Mouse (Mus musculus): ENCODE results near the gene Thada. TPM values are rescaled to one million over a fixed set of nuclear protein-coding genes. Genes with fewer than 3 reads are reported as not detected.

Thada gene
- polyA plus RNA-seq, 1 experiment = 2.2 TPM

DNA sequence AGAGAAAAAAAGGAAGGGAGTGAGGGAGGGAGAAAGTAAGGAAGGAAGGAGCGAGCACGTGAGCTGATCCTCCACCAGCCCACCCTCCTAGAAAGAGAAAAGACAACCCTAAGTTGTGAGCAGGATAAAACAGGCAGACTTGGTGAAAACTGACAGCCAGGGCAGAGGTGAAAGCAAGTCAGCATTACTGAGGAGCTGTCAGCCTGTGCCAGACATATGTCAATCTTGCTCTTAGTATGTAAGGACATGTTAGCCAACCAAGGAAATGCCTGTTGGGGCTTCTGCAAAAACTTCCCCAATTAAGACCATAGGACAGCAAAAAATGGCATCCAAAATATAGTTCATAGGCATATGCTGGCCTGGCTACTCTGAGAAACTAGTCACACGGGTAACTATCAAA lies 117.1 kb downstream of the Thada start:
- TF ChIP-seq GATA1 (IDR thresholded peaks at IDR 0.05; ENCODE audit: low read length) = no peak

DNA sequence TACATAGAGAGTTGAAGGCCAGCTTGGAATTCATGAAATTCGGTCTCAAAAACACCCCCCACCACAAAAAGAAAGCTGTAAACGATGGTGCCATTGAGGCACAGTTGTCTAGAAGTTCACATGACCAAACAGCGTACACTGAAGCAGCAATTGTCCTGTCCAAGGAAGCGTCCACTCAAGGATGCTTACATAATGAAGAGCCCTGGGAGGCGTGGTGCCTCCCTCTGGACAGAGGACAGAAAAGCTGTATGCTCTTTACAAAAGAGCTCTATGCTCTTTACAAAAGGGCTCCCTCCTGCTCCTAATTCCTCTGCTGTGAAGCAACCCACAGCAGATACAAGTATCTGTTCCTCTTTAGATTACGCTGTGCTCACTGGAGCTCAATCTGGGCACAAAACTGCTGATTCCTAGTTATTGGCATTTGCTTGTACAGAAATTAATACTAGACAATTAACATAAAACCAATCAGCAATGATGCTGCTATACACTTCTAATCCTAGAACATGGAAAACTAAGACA lies 123.6 kb downstream of the Thada start:
- TF ChIP-seq GATA1 (IDR thresholded peaks at IDR 0.05; ENCODE audit: low read length) = no peak

- no peak for TF ChIP-seq GATA1 (IDR thresholded peaks at IDR 0.05; ENCODE audit: low read length)
Measured at GRCm38 (mm10) chr17:84341686-84342085, 124.3 kb downstream of the Thada start.

GRCm38 (mm10) chr17:84340574-84340973 lies 125.4 kb downstream of the Thada start:
- TF ChIP-seq GATA1 (IDR thresholded peaks at IDR 0.05; ENCODE audit: low read length) = no peak

GRCm38 (mm10) chr17:84335996-84336395 lies 130.0 kb downstream of the Thada start:
- TF ChIP-seq GATA1 (IDR thresholded peaks at IDR 0.05; ENCODE audit: low read length) = no peak

DNA sequence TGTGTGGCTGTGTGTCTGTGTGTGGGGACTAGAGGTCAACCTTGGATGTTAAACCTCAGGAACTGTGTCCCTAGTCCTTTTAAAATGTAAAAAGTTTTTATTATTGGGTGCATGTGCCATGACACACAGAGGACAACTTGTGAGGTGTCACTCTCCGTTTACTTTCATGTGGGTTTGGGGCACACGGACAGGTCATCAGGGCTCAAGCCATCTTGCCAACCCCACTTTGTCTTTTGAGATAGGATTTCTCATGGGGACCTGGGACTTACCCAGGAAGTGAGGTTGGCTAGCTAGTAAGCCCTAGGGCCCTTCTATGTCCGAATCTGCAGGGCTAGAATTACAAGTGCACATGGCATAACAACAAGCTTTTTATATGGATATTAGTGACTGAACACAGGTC lies 130.9 kb downstream of the Thada start:
- TF ChIP-seq GATA1 (IDR thresholded peaks at IDR 0.05; ENCODE audit: low read length) = no peak

- TF ChIP-seq GATA1 (IDR thresholded peaks at IDR 0.05; ENCODE audit: low read length) = no peak
Measured at GRCm38 (mm10) chr17:84334241-84335014, 131.6 kb downstream of the Thada start.

DNA sequence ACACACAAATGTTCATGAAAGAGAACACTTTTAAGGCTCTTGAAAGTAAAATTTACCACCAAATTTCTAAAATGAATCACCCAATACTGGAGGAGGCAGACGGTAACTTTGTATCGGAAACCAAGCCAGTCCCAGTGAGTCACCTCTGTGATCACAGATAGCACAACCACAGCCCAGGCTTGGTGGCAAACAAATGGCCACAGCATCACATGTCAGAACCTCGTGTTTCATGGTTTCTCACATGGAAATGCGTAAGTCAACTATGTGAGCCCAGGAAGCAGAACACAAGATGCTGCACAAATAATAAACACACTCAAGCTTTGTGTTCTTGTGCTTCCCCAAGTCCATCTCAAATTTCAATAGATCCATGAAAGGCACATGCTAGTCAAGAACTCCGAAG lies 133.1 kb downstream of the Thada start:
- no peak for TF ChIP-seq GATA1 (IDR thresholded peaks at IDR 0.05; ENCODE audit: low read length)

DNA sequence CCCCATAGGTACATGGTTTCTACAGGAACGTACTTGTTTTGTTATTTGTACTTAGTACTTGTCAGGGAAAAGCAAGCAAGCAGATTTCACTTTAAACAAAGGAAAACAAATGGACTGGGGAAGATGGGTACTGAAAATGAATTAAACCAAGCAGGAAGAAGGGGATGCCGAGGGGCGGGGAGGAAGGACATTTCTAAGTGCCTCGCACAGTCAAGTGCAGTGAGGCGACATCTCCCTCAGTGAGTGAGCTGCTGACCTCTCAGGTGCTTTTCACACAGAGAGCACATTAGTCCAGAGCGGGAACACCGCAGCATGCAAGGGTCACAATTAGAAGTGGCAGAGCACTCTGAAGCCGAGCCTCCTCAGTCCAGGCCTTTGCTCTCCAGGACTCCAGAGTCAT lies 135.0 kb downstream of the Thada start:
- no peak for TF ChIP-seq GATA1 (IDR thresholded peaks at IDR 0.05; ENCODE audit: low read length)

DNA sequence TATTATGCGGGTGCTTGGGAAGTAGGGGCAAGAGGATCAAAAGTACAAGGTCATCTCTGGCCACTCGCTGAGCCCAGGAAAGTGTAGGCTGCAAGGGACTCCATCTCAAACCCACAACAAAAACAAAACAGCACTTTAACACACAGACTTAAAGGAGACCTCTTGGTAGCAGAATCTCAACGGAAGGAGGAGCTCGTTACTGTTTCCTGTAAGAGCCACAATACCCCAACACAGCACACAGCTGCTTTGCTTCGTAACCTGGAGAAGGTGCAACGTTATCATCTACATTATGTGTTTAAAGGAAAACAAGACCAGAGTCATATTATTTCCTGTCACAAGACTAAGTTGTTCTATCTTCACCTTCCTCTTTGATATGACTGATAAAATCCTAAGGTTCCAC lies 135.5 kb downstream of the Thada start:
- TF ChIP-seq GATA1 (IDR thresholded peaks at IDR 0.05; ENCODE audit: low read length) = no peak

GRCm38 (mm10) chr17:84329906-84330470 lies 136.0 kb downstream of the Thada start:
- TF ChIP-seq GATA1 (IDR thresholded peaks at IDR 0.05; ENCODE audit: low read length) = no peak

DNA sequence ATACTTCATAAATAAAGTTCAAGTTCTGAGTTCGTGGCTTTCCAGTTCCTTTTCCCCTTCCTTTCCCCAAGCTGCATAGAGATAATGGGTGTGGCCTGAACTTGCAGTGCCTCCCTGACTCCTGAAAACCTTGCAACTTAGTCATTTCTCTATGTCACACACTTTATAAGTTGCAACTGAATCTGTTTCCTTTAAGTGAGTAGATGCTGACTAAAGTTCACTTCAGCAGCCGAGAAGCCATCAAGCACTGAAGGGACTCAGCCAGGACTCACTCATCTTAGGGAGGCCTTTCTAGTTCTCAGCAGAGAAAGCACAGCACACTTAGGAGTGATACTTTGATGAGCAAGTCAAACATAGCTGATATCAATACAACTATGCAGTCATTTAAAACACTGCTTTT lies 137.5 kb downstream of the Thada start:
- TF ChIP-seq GATA1 (IDR thresholded peaks at IDR 0.05; ENCODE audit: low read length) = no peak

DNA sequence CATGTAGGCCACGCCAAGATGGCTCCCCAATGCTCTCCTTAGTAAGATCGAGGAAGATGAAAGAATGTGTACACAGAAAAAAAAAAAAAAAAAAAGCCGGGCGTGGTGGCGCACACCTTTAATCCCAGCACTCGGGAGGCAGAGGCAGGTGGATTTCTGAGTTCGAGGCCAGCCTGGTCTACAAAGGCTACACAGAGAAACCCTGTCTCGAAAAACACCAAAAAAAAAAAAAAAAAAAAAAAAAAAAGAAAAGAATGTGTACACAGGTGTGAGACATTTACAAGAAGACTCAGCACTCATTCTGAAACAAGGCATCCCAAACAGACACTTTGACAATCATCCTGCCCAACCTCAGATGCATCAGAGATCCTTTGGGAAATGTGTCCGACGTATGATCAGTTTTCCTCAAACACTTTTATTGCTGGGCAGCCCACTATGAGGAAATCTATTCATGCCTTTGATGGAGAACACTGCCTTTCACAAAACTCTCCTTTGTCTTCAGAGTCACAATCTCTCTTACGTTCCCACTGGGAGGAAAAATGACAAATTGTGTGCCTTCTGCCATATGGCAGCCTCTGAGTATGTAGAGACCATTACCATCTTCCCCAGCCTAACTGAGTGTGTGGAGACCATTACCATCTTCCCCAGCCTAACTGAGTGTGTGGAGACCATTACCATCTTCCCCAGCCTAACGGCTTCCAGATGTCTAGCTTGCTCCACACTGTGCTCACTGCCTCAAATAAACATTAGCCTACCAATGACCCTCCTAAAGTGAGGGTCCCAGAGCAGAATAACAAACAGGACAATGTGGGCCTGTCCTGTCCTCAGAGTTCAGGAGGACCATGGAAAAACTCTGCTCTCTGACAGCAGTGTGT lies 138.7 kb downstream of the Thada start:
- no peak for TF ChIP-seq GATA1 (IDR thresholded peaks at IDR 0.05; ENCODE audit: low read length)

GRCm38 (mm10) chr17:84322176-84322575 lies 143.8 kb downstream of the Thada start:
- TF ChIP-seq GATA1 (IDR thresholded peaks at IDR 0.05; ENCODE audit: low read length) = no peak

DNA sequence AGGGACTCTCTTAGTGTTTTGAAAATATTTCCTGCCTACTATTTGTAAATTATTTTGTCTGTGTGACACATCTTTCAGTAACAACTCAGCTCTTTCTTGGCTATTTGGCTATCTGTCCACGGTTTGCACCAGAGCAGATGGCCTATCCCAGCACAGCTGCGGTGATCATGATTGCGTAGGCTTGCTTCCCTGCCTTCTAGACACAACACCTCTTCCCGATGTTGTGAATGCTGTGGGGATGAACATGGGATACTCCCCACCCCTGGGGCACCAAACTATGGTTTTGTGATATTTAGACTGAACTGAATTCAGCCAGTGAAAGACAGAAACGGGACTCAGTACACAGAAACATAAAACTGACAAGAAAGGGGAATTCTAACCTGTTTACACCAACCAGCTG lies 144.7 kb downstream of the Thada start:
- TF ChIP-seq GATA1 (IDR thresholded peaks at IDR 0.05; ENCODE audit: low read length) = no peak

DNA sequence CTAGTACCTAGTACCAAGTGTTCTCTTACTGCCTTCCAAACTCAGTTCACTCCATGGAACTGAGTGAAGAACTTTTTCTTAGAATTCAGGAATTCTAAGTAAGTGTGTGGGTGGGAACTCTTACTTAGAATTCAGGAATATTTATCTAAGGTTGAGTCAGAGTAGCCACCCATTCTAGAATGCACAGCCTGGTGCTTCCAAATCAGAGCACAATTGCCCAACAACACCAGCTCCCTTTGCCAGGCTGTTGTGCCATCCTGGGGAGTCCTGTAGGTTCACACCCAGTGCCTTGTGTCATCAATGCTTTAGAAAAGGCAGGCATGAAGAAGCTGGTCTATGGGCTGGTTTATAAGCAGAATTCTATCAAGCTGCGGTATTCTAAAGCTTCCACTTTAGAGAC lies 145.4 kb downstream of the Thada start:
- no peak for TF ChIP-seq GATA1 (IDR thresholded peaks at IDR 0.05; ENCODE audit: low read length)

Measured in G1E-ER4 (cell line).